Mouse (Mus musculus): Measurements from ENCODE around the gene Ttc25. TPM values are rescaled to one million over a fixed set of nuclear protein-coding genes. Genes with fewer than 3 reads are reported as not detected.

The Ttc25 gene
- total RNA-seq (2015; ENCODE audit: low replicate concordance) (not detected in 2 replicates), total RNA-seq (2017; ENCODE audit: low replicate concordance) (not detected in 2 replicates)

DNA sequence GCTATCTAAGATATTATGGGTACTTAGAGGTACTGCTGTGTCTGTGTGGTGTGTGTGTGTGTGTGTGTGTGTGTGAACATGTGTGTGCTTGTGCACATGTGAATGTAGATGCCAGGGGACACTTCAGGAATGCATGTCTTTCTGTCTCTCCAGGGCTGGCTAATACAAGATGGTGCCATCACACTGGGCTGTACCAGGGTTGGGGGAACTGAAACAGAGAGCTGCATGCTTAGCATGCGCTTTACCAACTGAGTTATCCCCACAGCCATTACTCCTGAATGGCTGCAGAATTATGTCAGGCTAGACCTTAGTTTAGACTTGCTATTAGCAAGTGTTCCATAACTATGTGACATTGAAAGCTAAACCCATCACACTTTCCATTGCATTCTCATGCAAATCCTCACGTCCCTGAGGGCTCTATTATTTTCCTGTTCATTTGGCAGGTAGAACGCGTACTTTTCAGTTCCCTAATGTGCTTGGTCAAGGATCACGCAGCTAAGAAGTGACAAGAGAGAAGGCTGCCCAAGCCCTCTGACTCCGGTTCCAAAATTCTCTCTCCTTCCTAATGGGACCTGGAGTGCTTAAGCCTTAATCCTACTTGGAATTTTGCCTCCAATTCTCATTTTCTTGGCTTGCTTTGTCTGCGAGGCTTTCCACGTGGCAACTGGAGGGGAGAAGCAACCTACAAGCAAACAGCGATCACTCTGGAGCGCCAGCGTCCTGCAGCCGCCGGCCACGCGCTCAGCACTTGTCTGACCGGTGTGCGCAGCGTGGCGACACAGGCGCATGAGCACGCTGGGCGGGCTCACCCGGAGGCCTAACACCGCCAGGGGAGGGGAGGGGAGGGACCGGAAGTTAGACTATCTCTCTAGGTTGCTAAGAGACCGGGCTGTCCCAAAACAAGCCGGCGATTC lies at the start of gene Ttc25:
TSS of gene Ttc25 (plus strand) at position 776 of the 914 bp plus-strand sequence.
- peak; percentile 97 for ATAC-seq (replicated peaks; ENCODE audit: low FRiP score, poor library complexity, severe bottlenecking)

DNA sequence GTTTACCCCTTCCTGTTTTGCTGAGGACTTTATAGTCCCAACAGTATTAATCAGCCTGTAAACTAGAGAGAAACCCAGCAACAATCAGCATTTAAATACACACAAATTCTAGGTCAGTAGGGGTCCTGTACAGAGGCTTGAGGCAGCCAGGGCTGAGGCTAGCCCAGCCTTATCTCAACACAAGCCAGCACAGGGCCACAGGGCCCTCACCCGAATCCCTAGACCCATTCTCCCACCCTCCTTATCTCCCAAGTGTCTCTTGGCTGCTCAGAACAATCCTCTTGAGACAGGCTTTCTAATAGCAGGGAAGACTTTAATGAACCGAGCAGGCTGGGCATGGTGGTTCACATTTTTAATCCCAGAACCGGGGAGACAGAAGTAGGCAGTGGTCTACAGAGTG lies 45.2 kb upstream of the Ttc25 start:
- no peak for ATAC-seq (replicated peaks; ENCODE audit: low FRiP score, poor library complexity, severe bottlenecking)

DNA sequence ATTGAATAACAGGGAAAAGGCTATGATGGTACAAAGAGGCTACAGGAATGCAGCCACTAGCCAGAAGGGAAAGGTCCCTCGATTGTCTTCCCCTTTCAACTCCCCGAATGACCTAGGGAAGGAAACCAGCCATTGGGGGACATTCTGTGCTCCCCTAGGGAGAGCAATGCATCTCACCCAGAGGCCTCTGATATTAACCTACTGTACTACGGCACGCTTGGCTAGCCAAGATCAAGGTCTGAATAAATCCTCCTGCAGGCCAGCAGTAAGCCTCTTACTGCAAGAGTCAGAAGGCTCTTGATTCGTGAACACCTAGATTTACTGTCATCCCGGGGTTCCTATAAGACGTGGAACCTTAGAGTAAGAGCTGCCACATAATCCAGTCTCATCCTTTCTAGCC lies 44.8 kb upstream of the Ttc25 start:
- no peak for ATAC-seq (replicated peaks; ENCODE audit: low FRiP score, poor library complexity, severe bottlenecking)

DNA sequence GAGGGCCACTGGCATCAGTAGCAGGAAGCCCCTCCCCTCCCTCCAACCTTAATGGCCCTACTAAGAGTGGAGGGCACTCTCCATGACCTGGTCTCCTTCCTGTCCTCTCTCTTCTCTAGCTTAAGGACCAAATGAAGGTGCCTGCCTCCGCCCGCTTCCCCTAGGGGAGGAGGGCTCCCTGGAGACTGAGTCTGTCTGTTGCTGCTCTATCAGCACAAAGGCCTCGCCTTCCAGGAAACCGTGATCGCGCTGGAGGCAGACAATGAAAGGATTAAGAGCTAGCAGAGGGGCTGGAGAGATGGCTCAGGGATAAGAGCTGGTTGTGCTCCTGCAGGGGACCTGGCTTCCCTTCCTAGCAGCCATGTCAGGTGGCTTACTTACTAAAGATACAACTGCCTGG lies 44.1 kb upstream of the Ttc25 start:
- ATAC-seq (replicated peaks; ENCODE audit: low FRiP score, poor library complexity, severe bottlenecking): no peak

DNA sequence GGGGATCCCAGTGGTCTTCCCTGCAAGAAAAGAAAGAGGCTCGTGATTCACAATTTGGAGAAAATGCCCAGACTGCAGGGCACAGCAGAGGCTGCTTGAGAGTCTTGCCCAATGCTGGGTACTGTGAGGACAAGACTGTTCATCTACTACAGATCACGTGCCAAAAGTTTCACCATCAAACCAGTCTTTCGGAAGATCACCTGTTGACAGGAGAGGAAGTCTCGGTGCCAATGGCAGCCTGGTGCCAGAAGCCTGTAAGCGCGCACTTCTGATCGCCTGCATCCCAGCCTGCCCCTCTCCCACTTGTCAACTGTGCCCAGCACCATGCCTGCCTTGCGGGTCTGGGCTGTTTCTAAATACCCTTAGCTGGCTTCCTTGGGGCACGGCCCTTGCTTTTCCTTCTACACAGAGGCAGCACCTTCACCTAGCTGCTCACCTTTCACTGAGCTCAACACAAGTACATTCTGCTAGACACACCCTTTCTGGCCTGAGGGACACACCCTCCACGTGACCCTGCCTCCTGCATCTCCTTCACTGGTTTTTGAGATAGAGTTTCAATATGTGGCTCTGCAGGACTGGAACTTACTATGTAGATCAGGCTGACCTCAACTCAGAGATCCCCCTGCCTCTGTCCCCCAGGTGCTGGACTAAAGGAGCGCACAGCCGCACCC lies 40.3 kb upstream of the Ttc25 start:
- ATAC-seq (replicated peaks; ENCODE audit: low FRiP score, poor library complexity, severe bottlenecking): peak; percentile 53; the same call in 1 of the 2 replicates

DNA sequence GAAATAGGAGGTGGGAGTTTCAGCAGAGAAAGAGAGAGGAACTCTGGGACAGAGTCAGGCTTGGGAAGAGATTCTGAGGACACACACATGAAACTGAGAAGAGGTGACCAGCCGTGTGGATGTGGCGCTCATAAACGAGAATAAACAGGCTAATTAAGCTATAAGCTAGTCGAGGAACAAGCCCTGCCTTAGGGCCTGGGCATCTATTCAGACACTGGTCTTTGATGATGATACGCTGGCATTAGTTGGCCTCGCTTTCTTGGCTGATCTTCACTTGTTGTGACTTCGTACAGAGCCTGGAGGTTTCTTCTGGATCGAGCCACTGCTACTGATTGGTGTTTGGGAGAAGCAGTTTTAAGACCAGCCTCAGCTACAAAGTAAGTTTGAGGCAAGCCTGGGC lies 39.4 kb upstream of the Ttc25 start:
- no peak for ATAC-seq (replicated peaks; ENCODE audit: low FRiP score, poor library complexity, severe bottlenecking)

DNA sequence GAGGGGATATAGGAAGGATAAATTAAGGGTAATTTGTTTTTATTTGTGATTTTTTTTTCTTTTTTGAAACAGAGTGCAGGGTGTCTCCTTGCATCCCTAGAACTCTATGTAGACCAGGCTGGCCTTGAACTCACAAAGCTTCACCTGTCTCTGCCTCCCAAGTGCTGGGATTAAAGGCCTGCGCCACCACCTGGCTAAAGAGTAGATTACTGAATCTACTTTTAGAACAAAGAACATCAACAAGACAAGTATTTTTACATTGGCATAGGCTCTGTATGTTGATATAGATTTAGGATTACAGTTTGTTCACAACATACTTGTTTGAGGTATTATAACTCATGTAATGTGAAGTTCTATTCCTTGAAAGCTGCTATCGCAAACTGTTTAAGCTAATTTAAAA lies 34.9 kb upstream of the Ttc25 start:
- no peak for ATAC-seq (replicated peaks; ENCODE audit: low FRiP score, poor library complexity, severe bottlenecking)

DNA sequence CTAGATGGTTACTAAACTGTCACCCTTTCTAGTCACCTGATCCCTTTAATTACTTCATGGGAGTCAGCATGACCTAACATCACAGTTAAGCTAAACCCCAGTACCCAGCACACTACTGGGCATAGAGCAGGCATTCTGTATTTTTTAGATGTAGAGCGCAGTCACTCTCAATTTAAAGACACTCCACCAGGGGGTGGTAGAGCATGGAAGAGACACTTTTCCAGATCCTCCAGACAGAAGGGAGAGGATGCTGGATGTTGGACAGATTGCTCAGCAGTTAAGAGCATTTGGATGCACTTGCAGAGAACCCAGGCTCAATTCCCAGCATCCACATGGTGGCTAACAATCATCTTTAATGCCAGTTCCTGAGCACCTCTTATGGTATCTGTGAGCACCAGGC lies 33.0 kb upstream of the Ttc25 start:
- ATAC-seq (replicated peaks; ENCODE audit: low FRiP score, poor library complexity, severe bottlenecking): no peak

DNA sequence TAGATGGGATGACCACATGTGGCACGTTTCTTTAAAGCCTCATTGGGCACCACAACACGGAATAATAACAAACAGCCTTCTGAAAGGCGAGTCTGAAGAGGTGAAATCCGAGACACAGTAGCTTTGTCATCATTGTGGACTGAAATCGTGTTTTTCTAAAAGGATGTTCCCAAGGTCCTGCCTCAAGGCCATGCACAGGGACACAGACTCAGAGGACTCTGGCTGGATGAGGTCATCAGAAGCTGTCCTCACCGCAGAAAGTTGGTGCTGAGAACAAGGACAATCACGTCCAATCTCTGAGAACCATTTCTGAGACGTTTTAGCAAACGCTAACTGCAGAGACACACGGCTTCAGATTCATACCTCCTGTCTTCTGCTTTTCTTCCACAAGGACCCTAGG lies 31.7 kb upstream of the Ttc25 start:
- no peak for ATAC-seq (replicated peaks; ENCODE audit: low FRiP score, poor library complexity, severe bottlenecking)

DNA sequence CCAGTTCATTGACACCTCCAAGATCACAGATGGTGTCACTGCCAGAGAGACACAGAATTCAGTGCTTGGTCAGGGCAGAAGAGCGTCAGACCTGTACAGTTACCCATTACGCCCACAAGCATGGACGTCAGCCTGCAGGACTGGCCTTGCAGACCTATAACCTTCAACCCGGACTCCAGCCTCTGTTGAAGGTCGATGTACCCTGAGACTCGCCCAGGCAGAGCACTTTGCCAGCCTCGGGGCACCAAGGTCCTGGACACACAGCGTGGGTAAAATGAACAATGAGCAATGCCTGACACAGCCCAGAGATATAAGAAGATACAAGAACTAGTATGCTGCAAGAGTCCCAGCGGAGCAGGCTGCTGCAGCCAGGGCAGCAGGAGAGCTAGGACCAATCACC lies 30.3 kb upstream of the Ttc25 start:
- no peak for ATAC-seq (replicated peaks; ENCODE audit: low FRiP score, poor library complexity, severe bottlenecking)

DNA sequence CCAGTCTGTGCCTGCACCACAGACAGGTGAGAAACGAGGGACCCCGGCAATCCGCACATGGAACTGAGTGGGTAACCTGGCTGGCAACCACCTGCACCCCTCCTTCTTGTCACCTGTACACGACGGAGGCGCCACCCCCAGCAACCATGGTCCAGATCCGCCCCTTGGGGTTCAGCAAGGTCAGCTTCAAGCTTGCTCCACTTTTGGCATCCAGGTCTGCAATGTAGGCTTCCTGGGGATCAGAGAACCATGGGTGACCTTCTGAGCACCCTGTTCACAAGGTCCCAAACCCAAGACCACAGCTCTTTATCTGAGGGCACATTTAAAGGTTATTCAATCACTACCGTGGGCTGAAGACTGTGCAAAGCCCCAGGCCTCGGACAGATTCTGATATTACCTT lies 29.6 kb upstream of the Ttc25 start:
- ATAC-seq (replicated peaks; ENCODE audit: low FRiP score, poor library complexity, severe bottlenecking): no peak

DNA sequence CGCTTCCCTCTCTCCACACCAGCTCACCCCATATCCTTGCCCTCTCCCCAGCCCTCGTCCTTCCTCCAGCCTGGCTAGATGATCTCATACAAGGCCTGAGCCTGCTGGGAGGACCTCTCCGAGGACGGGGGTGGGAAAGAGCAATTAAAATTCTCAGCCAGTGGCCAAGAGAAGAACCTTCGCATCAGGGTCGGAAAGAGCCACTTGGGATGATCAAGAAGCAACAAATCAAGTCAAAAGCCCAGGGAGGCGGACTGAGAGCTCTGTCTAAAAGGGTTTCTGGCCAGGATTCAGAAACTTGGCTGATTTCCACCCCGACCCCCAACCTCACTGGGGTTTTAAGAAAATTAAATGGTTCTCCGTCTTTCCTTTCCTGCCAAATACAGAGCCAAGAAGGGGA lies 29.1 kb upstream of the Ttc25 start:
- no peak for ATAC-seq (replicated peaks; ENCODE audit: low FRiP score, poor library complexity, severe bottlenecking)

DNA sequence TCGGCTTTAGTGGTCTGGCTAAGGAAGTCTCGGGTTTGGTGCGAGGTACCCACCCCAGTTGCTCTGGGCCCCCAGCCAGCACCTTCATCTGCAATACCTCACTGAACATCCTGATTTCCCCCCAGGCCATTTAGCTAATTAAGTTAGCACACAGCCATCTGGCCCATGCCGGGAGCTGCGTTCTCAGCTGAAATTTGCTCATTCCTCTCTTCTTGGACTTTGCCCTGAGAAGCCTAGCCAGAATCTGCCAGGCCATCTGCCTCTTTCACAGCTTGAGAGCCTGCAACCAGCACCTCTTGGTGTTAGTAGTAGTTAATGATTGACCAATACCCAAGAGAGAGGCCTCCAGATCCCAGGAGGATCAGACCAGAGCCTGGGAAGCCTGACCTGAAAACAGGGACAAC lies 27.2 kb upstream of the Ttc25 start:
- ATAC-seq (replicated peaks; ENCODE audit: low FRiP score, poor library complexity, severe bottlenecking): no peak

DNA sequence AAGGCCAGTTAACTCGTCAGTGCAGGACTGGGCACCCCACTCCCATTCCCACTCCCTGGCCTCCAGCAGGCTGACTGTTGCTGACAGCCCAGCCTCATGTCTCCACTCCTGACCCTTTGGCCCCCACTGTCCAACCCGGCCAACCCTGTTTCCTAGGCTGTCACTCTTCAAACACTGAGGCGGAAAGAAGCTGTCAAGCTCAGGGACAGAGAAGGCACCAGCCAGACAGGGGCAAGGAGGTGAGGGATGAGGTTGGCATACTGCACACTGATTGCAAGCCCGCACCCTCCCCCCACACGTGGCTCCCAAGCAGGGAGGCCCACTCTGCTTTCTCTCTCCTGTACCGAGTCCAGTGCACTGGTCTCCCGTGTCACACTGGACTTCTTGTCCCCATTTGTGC lies 26.2 kb upstream of the Ttc25 start:
- ATAC-seq (replicated peaks; ENCODE audit: low FRiP score, poor library complexity, severe bottlenecking): no peak

DNA sequence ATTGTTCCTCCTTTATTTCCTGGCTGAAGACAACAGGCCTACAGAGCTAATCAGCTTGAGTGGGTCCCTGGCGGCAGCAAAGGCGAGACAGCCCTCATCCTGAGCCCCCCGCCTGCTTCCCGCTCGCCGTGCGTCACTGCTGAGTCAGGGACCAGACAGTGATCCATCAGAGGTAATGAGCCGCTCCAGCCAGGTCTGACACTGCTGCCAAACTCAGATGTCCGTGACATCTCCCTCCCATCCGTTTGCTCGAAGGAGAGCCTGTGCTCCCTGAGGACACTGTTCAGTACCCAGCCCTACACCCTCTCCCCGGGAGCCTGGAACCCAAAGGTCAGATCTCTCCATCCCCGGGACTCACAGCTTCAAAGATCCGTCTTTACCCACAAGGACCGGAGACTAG lies 24.6 kb upstream of the Ttc25 start:
- no peak for ATAC-seq (replicated peaks; ENCODE audit: low FRiP score, poor library complexity, severe bottlenecking)

DNA sequence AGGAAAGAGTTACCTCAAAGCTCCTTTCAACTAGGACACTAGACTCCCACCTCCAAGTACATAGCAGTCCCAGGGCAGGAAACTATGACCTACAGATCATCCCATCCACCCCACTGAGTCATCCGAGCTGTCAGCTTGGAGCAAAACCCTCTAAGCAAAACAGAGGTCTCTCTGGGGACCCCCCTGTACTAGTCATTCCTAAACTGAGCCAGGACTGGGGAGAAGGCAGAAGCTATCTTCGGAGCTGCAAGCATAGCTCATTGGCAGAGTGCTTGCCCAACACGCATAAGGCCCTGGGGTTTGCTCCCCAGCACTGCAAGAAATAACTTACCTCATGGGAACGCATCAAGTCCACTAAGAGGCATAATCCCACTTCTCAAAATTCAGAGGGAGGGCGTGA lies 21.0 kb upstream of the Ttc25 start:
- ATAC-seq (replicated peaks; ENCODE audit: low FRiP score, poor library complexity, severe bottlenecking): no peak

DNA sequence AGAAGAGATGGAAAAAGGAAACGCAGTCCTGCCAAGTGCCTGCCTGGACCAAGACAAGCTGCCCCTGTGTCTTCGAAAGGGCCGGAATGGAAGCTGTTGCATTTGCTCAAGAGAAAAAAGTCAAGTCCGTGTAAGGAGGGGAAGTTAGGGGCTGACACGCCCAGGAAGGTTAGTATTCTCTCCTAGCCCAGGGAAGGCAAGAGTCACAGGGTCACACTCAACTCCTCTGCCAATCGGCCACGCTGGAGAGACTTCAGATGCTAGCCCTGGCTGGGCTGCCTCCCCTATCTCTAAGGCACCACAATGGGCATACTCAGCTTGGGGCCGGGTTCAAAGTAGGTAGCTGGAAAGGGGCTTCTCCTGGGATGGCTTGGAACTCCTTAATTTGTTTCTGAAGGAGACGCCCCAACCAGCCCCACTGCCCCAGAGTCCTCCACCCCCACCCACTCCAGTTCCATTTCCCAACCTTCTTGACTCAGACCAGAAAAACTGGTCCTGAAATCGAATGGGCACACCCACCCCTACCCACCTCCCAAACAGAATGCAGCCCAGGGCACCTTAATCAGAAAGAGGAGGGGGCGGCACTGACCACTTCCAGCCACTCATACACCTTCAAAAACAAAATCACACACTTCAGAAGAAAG lies 20.3 kb upstream of the Ttc25 start:
- ATAC-seq (replicated peaks; ENCODE audit: low FRiP score, poor library complexity, severe bottlenecking): no peak

DNA sequence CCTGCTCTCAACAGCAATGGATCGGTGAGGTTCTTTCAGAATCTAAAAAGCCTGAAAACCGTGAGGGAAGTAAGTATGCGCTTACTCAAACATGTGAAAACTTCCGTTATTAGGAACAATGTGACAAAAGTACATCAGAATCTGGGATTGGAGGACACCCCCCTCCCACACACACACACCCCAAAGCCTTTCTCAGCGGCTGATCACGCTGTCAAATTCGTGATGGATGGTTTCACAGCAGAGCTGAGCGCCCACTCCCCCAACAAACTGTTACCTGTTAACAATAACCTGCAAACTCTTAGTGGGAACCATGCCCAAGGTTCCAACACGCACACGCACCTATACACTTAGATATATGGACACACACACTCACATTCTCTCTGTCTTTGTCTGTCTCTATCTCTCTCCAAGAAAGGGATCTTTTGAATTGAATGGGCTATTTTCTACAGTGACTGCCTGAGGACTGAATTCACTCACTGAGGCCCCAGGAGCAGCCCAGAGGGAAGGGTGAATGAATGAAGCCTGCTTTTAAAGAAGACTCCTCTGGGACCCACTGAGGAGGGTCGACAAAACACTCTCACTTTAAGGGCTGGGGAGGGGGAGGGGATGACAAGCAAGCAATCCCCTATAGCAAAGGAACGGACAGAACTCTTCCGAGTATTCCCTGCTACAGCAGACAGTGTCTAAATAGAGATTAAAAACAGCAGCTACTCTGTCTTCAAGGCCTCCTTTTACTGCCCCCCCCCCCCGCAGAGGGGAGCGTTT lies 19.2 kb upstream of the Ttc25 start:
- no peak for ATAC-seq (replicated peaks; ENCODE audit: low FRiP score, poor library complexity, severe bottlenecking)

DNA sequence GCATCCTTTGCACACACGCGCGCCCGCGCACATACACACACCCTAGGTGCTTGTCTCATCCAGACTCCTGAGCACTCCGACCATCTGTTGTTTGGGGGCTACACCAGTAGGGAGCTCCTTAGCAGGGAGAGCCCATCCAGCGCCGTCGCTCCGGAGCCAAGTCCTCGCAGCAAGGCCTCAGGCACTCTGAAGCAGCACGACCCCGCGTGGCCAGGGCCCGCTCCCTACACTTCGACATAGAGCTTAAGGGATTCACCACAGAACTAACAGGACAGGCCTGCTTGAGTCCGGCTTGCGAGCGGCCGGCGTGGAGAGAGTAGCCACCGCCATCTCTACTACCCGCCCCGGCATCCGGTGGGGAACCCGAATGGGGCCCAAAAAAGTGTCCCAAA lies 18.3 kb upstream of the Ttc25 start:
- peak; percentile 53 for ATAC-seq (replicated peaks; ENCODE audit: low FRiP score, poor library complexity, severe bottlenecking)
